Mouse (Mus musculus): ENCODE measurements around the gene Mrps35. TPM values are rescaled to one million over a fixed set of nuclear protein-coding genes. Genes with fewer than 3 reads are reported as not detected.

Gene Mrps35
- polyA plus RNA-seq, 1 experiment from 2014 or later = 155 TPM

DNA sequence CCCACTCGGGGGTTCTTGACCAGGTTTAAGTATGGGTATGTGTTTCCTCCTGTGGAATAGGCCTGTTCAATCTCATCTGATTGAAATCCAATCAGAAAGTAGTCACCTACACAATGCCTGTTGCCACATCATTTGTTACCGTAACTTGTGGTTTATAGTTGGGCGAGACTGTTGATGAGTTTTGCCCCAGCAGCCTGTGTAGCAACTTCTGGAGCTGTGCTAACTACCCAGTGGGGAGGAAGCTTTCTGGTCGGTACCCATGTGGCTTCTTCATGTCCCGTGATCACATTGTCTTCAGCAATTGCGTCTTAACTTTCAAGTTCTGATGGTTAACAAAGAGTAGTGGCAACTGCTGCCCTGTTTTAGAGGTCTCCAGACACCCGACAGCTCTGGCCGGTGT lies 9.1 kb downstream of the Mrps35 start:
- 95% methylated on average over 8 of the region's 8 CpGs for WGBS
- Histone ChIP-seq H3K4me1 (ENCODE audit: control insufficient read depth, insufficient read depth, low read length) (peaks cover 9% of the 10 kb centered on the region), H3K27me3 (ENCODE audit: control insufficient read depth, insufficient read depth, low read length) (no peaks in the 10 kb centered on the region), H3K27ac (ENCODE audit: low read length) (no peak overlapping the region), H3K9me3 (replicated peaks; ENCODE audit: control insufficient read depth, low read length) (no peaks in the 10 kb centered on the region), H3K36me3 (ENCODE audit: control insufficient read depth, insufficient read depth) (peaks cover 62% of the 10 kb centered on the region), H3K9ac (ENCODE audit: low read length) (no peak overlapping the region), H3K4me3 (ENCODE audit: low read length) (no peak overlapping the region), H3K4me2 (ENCODE audit: low read depth, low read length) (no peak overlapping the region)
- no peak for ATAC-seq (replicated peaks; ENCODE audit: extremely low read depth, insufficient read depth, low FRiP score)

DNA sequence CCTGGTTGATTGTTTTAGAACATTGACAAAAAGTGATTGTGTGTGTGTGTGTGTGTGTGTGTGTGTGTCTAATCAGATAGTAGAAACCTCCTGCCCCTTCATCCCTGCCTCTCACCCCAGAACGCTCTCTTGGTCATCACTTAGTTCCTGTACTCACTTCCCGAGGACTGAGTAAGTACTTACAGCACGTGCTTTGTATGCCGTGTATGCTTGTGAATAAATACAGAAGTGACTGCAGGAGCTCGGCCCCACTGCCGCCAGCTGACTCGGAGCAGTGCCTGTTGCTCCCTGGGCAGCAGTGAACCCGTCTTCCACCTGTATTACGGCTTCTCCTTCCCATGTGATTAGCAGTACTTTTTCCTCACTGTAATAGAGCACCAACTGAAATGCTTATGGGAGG lies 9.9 kb downstream of the Mrps35 start:
- ATAC-seq (replicated peaks; ENCODE audit: extremely low read depth, insufficient read depth, low FRiP score) = no peak
- Histone ChIP-seq H3K4me3 (ENCODE audit: low read length) (no peak overlapping the region), H3K9me3 (replicated peaks; ENCODE audit: control insufficient read depth, low read length) (no peaks in the 10 kb centered on the region), H3K9ac (ENCODE audit: low read length) (no peak overlapping the region), H3K4me1 (ENCODE audit: control insufficient read depth, insufficient read depth, low read length) (peaks cover 9% of the 10 kb centered on the region), H3K27me3 (ENCODE audit: control insufficient read depth, insufficient read depth, low read length) (no peaks in the 10 kb centered on the region), H3K27ac (ENCODE audit: low read length) (no peak overlapping the region), H3K4me2 (ENCODE audit: low read depth, low read length) (no peak overlapping the region), H3K36me3 (ENCODE audit: control insufficient read depth, insufficient read depth) (peaks cover 59% of the 10 kb centered on the region)
- WGBS = 91% methylated on average over 9 of the region's 9 CpGs

GRCm38 (mm10) chr6:147053785-147054646 lies 11.5 kb downstream of the Mrps35 start:
- Histone ChIP-seq H3K4me2 (ENCODE audit: low read depth, low read length) (no peak overlapping the region), H3K4me3 (ENCODE audit: low read length) (no peak overlapping the region), H3K36me3 (ENCODE audit: control insufficient read depth, insufficient read depth) (peaks cover 50% of the 10 kb centered on the region), H3K27ac (ENCODE audit: low read length) (no peak overlapping the region), H3K4me1 (ENCODE audit: control insufficient read depth, insufficient read depth, low read length) (peaks cover 12% of the 10 kb centered on the region), H3K9ac (ENCODE audit: low read length) (no peak overlapping the region), H3K9me3 (replicated peaks; ENCODE audit: control insufficient read depth, low read length) (no peaks in the 10 kb centered on the region), H3K27me3 (ENCODE audit: control insufficient read depth, insufficient read depth, low read length) (no peaks in the 10 kb centered on the region)
- WGBS = 89% methylated on average over 19 of the region's 19 CpGs
- no peak for ATAC-seq (replicated peaks; ENCODE audit: extremely low read depth, insufficient read depth, low FRiP score)

DNA sequence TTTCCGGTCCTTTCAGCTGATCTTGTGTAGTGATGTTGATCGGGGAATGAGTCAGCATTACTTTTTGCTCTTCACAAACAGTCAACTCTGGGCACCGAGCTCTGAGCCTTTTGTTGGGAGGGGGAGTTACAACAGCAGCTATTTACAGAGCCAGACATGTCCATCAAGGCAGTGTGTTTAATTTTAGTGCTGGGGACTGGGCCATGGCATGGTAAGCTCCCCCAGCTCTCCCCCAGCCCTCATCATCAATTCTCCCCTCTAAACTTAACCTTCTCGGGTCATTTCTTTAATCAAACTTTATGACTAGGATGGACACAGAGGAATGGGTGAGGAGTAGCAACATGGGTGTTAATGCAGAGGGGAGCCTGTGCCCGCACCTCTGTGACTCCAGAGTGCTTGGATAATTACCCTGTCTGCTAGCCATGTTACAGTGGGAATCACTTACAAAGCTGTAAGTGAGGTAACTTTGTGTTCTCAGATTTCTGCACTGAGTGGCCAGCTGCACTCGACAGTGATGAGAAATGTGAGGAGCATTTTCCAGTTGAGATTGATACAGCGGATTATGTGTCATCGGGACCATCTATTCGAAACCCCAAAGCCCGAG lies 12.9 kb downstream of the Mrps35 start:
- Histone ChIP-seq H3K4me1 (ENCODE audit: control insufficient read depth, insufficient read depth, low read length) (peaks cover 12% of the 10 kb centered on the region), H3K9me3 (replicated peaks; ENCODE audit: control insufficient read depth, low read length) (no peaks in the 10 kb centered on the region), H3K4me3 (ENCODE audit: low read length) (no peak overlapping the region), H3K4me2 (ENCODE audit: low read depth, low read length) (no peak overlapping the region), H3K27ac (ENCODE audit: low read length) (no peak overlapping the region), H3K36me3 (ENCODE audit: control insufficient read depth, insufficient read depth) (peaks cover 43% of the 10 kb centered on the region), H3K27me3 (ENCODE audit: control insufficient read depth, insufficient read depth, low read length) (no peaks in the 10 kb centered on the region), H3K9ac (ENCODE audit: low read length) (no peak overlapping the region)
- WGBS = 71% methylated on average over 10 of the region's 10 CpGs
- ATAC-seq (replicated peaks; ENCODE audit: extremely low read depth, insufficient read depth, low FRiP score) = no peak; the same call in 1 of the 2 replicates

DNA sequence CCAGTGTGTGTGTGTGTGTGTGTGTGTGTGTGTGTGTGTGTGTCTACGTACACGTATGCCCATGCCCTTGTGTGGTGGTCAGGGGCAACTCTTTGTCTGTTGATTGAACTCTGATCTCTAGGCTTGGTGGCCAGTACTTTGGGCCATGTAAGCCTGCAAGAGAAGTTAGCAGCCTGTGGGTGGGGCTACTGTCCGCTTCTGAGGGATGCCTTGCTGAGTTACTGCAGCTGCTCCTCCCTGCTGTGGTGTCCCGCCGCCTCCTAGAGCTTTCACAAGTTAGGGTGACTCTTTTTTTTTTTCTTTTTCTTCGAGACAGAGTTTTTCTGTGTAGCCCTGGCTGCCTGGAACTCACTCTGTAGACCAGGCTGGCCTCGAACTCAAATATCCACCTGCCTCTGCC lies 16.8 kb downstream of the Mrps35 start:
- 70% methylated on average over 7 of the region's 7 CpGs for WGBS
- Histone ChIP-seq H3K27ac (ENCODE audit: low read length) (no peak overlapping the region), H3K36me3 (ENCODE audit: control insufficient read depth, insufficient read depth) (peaks cover 46% of the 10 kb centered on the region), H3K4me2 (ENCODE audit: low read depth, low read length) (no peak overlapping the region), H3K27me3 (ENCODE audit: control insufficient read depth, insufficient read depth, low read length) (no peaks in the 10 kb centered on the region), H3K4me3 (ENCODE audit: low read length) (no peak overlapping the region), H3K9me3 (replicated peaks; ENCODE audit: control insufficient read depth, low read length) (no peaks in the 10 kb centered on the region), H3K9ac (ENCODE audit: low read length) (no peak overlapping the region), H3K4me1 (ENCODE audit: control insufficient read depth, insufficient read depth, low read length) (peaks cover 12% of the 10 kb centered on the region)
- no peak for ATAC-seq (replicated peaks; ENCODE audit: extremely low read depth, insufficient read depth, low FRiP score)

DNA sequence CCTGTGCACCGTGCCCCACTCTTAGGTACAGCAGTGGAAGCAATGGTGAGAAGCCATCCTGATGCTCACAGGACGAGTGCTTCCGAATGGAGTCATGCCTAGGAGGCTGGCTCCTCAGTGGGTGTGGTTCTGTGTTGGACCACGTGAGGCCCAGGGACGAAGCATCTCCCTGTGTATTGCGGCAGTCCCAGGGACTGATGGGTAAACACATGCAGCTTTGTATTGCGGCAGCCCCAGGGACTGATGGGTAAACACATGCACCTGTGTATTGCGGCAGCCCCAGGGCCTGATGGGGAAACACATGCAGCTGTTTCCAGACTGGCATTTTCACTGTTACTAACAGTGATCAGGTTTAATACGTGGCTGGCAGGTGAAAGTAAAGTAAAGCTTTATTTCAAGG lies 19.1 kb downstream of the Mrps35 start:
- H3K27me3 ChIP-seq (ENCODE audit: control insufficient read depth, insufficient read depth, low read length) = no peaks in the 10 kb centered on the region
- peaks cover 3% of the 10 kb centered on the region; the same call in 1 of the 2 replicates for H3K4me1 ChIP-seq (ENCODE audit: control insufficient read depth, insufficient read depth, low read length)
- no peak overlapping the region for H3K9ac ChIP-seq (ENCODE audit: low read length)
- no peak for ATAC-seq (replicated peaks; ENCODE audit: extremely low read depth, insufficient read depth, low FRiP score)
- peaks cover 35% of the 10 kb centered on the region for H3K36me3 ChIP-seq (ENCODE audit: control insufficient read depth, insufficient read depth)
- no peaks in the 10 kb centered on the region for H3K9me3 ChIP-seq (replicated peaks; ENCODE audit: control insufficient read depth, low read length)
- no peak overlapping the region for H3K4me2 ChIP-seq (ENCODE audit: low read depth, low read length)
- H3K4me3 ChIP-seq (ENCODE audit: low read length) = no peak overlapping the region
- no peak overlapping the region for H3K27ac ChIP-seq (ENCODE audit: low read length)
- 89% methylated on average over 9 of the region's 9 CpGs for WGBS

DNA sequence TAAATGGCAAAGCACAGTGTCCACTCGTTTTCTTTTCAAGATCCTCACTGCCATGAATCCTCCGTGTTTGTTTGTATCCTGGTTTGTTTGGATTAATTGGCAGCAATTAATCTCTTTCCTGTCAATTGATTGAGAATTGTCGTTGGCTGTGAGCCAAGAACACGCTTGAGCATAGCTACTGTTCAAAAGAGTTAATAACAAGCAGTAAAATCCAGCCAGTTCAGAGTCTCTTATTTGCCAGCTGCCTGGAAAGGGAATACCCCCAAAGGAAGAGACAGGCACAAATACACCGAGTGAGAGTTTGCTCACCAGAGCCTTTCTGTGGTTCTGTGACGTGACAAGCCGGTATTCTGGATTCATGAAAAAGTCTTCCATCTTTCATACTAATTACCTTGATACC lies 19.5 kb downstream of the Mrps35 start:
- Histone ChIP-seq H3K27ac (ENCODE audit: low read length) (no peak overlapping the region), H3K36me3 (ENCODE audit: control insufficient read depth, insufficient read depth) (peaks cover 39% of the 10 kb centered on the region), H3K4me1 (ENCODE audit: control insufficient read depth, insufficient read depth, low read length) (peaks cover 3% of the 10 kb centered on the region; the same call in 1 of the 2 replicates), H3K27me3 (ENCODE audit: control insufficient read depth, insufficient read depth, low read length) (no peaks in the 10 kb centered on the region), H3K4me3 (ENCODE audit: low read length) (no peak overlapping the region), H3K9ac (ENCODE audit: low read length) (no peak overlapping the region), H3K4me2 (ENCODE audit: low read depth, low read length) (no peak overlapping the region), H3K9me3 (replicated peaks; ENCODE audit: control insufficient read depth, low read length) (no peaks in the 10 kb centered on the region)
- WGBS = 80% methylated on average over 7 of the region's 7 CpGs
- no peak for ATAC-seq (replicated peaks; ENCODE audit: extremely low read depth, insufficient read depth, low FRiP score)

GRCm38 (mm10) chr6:147062694-147063093 lies 20.1 kb downstream of the Mrps35 start:
- H3K36me3 ChIP-seq (ENCODE audit: control insufficient read depth, insufficient read depth) = peaks cover 35% of the 10 kb centered on the region
- H3K9ac ChIP-seq (ENCODE audit: low read length) = no peak overlapping the region
- no peak for ATAC-seq (replicated peaks; ENCODE audit: extremely low read depth, insufficient read depth, low FRiP score)
- H3K4me3 ChIP-seq (ENCODE audit: low read length) = no peak overlapping the region
- H3K27me3 ChIP-seq (ENCODE audit: control insufficient read depth, insufficient read depth, low read length) = no peaks in the 10 kb centered on the region
- H3K9me3 ChIP-seq (replicated peaks; ENCODE audit: control insufficient read depth, low read length) = no peaks in the 10 kb centered on the region
- H3K27ac ChIP-seq (ENCODE audit: low read length) = no peak overlapping the region
- 73% methylated on average over 7 of the region's 7 CpGs for WGBS
- H3K4me2 ChIP-seq (ENCODE audit: low read depth, low read length) = no peak overlapping the region
- peaks cover 3% of the 10 kb centered on the region; the same call in 1 of the 2 replicates for H3K4me1 ChIP-seq (ENCODE audit: control insufficient read depth, insufficient read depth, low read length)

DNA sequence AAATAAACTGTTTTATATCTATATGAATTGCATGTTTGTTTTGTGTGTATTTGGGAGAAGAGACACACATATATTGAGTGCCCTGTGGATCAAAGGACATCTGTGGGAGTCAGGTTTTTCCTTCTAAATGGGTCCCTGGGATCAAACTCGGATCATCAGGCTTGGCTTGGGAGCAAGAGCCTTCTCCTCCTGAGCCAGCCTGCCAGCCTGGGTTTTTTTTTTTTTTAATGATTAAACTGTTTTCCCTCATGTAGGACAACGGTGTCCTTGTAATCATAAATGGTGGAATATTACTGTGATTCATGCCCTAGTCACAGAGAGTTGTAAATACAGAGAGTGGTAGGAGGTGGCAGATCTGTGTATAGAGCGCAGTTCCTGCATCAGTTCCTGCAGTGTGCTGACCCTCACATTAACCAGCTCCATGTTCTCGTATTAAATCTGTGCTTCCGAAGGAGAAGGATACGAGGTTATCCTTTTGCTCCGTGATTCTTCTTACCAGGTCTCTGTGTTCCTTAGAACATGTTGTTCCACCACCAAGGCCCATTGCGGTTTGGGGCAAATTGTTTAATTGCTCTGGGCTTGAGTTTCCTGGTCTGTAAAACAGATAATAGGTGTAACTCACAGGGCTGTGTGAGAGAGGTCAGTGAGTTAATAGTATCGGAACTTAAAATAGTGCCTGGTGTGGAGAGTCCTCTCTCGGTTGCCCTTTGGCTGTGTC lies 21.8 kb downstream of the Mrps35 start:
- Histone ChIP-seq H3K4me1 (ENCODE audit: control insufficient read depth, insufficient read depth, low read length) (no peaks in the 10 kb centered on the region), H3K36me3 (ENCODE audit: control insufficient read depth, insufficient read depth) (peaks cover 33% of the 10 kb centered on the region), H3K27ac (ENCODE audit: low read length) (no peak overlapping the region), H3K9me3 (replicated peaks; ENCODE audit: control insufficient read depth, low read length) (no peaks in the 10 kb centered on the region), H3K4me3 (ENCODE audit: low read length) (no peak overlapping the region), H3K27me3 (ENCODE audit: control insufficient read depth, insufficient read depth, low read length) (no peaks in the 10 kb centered on the region), H3K9ac (ENCODE audit: low read length) (no peak overlapping the region), H3K4me2 (ENCODE audit: low read depth, low read length) (no peak overlapping the region)
- ATAC-seq (replicated peaks; ENCODE audit: extremely low read depth, insufficient read depth, low FRiP score) = no peak
- WGBS = 88% methylated on average over 10 of the region's 10 CpGs
